ENCODE assay signal across 25 mouse cellular contexts in the genomic region with DNA sequence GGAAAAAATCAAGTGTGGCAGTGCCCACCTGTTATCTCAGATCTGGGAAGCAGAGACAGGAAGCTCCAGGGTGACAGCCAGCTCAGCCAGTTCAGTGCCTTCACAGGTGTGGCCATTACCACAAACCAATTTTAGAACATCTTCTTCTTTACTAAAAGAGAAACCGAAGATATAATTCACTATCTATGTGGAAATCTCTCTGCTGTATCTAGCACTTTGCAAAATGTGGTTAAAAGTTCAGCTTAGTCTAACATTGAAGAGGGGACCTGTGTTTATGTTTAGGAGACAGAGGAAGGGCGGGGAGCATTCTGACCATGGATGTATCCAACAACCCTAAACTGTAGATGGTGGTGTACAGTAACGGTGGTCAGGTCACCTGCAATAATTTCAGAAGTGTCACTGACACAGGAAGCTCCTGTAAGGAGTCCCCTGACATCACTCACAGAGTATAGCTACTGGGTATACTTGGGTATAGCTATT. TPM values are rescaled to one million over a fixed set of nuclear protein-coding genes. Genes with fewer than 3 reads are reported as not detected.
DNase-seq lines count a peak whose midpoint lies in the region; ATAC-seq lines count a peak whose summit lies in the region.
"Had no signal": no experiment of that assay in that cellular context is flagged by ENCODE, and none has a peak within 500 bp of the region (broad histone marks: within the 10 kb centered on the region; RNA-seq: fewer than 3 reads in every experiment).

No protein-coding gene starts in this region.

- no peak overlapping the region for H3K9ac ChIP-seq in midbrain, embryonic 11.5 days (ENCODE audit: low read length)
- H3K9ac ChIP-seq in midbrain, embryonic 15.5 days: no peak overlapping the region
- H3K9ac ChIP-seq: forebrain, postnatal 0 days; hindbrain, embryonic 12.5 days had no signal

- no peak for ATAC-seq in midbrain, embryonic 11.5 days (ENCODE audit: low FRiP score)
- no peak for ATAC-seq in midbrain, embryonic 15.5 days (replicated peaks)
- ATAC-seq in inflammation-experienced regulatory T-cells, adult 6 months: peak; percentile 87
- ATAC-seq: forebrain, postnatal 0 days; intestine, postnatal 0 days; lung, postnatal 0 days; midbrain, embryonic 16.5 days; Patski had no signal

- no peaks in the 10 kb centered on the region for H3K27me3 ChIP-seq in midbrain, embryonic 11.5 days (ENCODE audit: control insufficient read depth, insufficient read depth, low read length)
- H3K27me3 ChIP-seq in midbrain, embryonic 15.5 days (replicated peaks): no peaks in the 10 kb centered on the region
- no peaks in the 10 kb centered on the region for H3K27me3 ChIP-seq in splenic B cell, adult 2 months (ENCODE audit: control insufficient read depth, insufficient read depth, low read length, poor library complexity, severe bottlenecking)
- no peaks in the 10 kb centered on the region for H3K27me3 ChIP-seq in limb, embryonic 10.5 days (ENCODE audit: low read depth, poor library complexity, severe bottlenecking)
- H3K27me3 ChIP-seq: hindbrain, embryonic 12.5 days had no signal

- DNase-seq in midbrain, embryonic 11.5 days (ENCODE audit: low spot score, missing footprints): peak; percentile 53
- DNase-seq in CD4-positive, CD25-positive, alpha-beta regulatory T cell, adult 2 months (ENCODE audit: low read depth, low spot score): peak; percentile 69
- DNase-seq in splenic B cell, adult 2 months (ENCODE audit: low read depth, low spot score): peak; percentile 38
- no peak for DNase-seq in cerebellum, adult 11 months
- no peak for DNase-seq in cerebellum, postnatal 36 days
- no peak for DNase-seq in limb, embryonic 10.5 days (ENCODE audit: low spot score)
- DNase-seq: adrenal gland, postnatal 14 days; cerebellum, postnatal 14 days; embryo, embryonic 11 days; forebrain, postnatal 0 days; heart, postnatal 10 days; kidney, postnatal 14 days; liver had no signal

- H3K36me3 ChIP-seq in midbrain, embryonic 11.5 days (ENCODE audit: control insufficient read depth, insufficient read depth, low read length): no peaks in the 10 kb centered on the region
- H3K36me3 ChIP-seq in midbrain, embryonic 15.5 days (replicated peaks): no peaks in the 10 kb centered on the region
- H3K36me3 ChIP-seq in splenic B cell, adult 2 months (ENCODE audit: control insufficient read depth, insufficient read depth, low read length, poor library complexity, severe bottlenecking): no peaks in the 10 kb centered on the region
- H3K36me3 ChIP-seq in limb, embryonic 10.5 days: no peaks in the 10 kb centered on the region
- H3K36me3 ChIP-seq: hindbrain, embryonic 12.5 days had no signal

- no peak overlapping the region for H3K27ac ChIP-seq in midbrain, embryonic 11.5 days (ENCODE audit: low read depth, low read length)
- no peak overlapping the region for H3K27ac ChIP-seq in midbrain, embryonic 15.5 days
- no peak overlapping the region for H3K27ac ChIP-seq in limb, embryonic 10.5 days
- H3K27ac ChIP-seq: hindbrain, embryonic 12.5 days had no signal

- no peaks in the 10 kb centered on the region for H3K9me3 ChIP-seq in midbrain, embryonic 11.5 days (ENCODE audit: control insufficient read depth, low read length)
- no peaks in the 10 kb centered on the region for H3K9me3 ChIP-seq in midbrain, embryonic 15.5 days
- H3K9me3 ChIP-seq in limb, embryonic 10.5 days (replicated peaks): no peaks in the 10 kb centered on the region
- H3K9me3 ChIP-seq: hindbrain, embryonic 12.5 days had no signal

- 89% methylated on average over 3 of the region's 3 CpGs for WGBS in midbrain, embryonic 11.5 days
- 95% methylated on average over 3 of the region's 3 CpGs for WGBS in midbrain, embryonic 15.5 days
- 92% methylated on average over 3 of the region's 3 CpGs for WGBS in limb, embryonic 10.5 days

- H3K4me2 ChIP-seq in midbrain, embryonic 11.5 days: no peak overlapping the region
- H3K4me2 ChIP-seq in midbrain, embryonic 15.5 days: no peak overlapping the region
- H3K4me2 ChIP-seq: heart, embryonic 11.5 days; hindbrain, embryonic 12.5 days had no signal

- H3K4me3 ChIP-seq in midbrain, embryonic 11.5 days (ENCODE audit: low read depth, low read length): no peak overlapping the region
- H3K4me3 ChIP-seq in midbrain, embryonic 15.5 days: no peak overlapping the region
- no peak overlapping the region for H3K4me3 ChIP-seq in limb, embryonic 10.5 days
- H3K4me3 ChIP-seq: hindbrain, embryonic 12.5 days had no signal

- no peaks in the 10 kb centered on the region for H3K4me1 ChIP-seq in midbrain, embryonic 11.5 days (ENCODE audit: control insufficient read depth, insufficient read depth, low read length)
- H3K4me1 ChIP-seq in midbrain, embryonic 15.5 days: no peaks in the 10 kb centered on the region
- H3K4me1 ChIP-seq in limb, embryonic 10.5 days: no peaks in the 10 kb centered on the region
- H3K4me1 ChIP-seq: hindbrain, embryonic 12.5 days had no signal

RNA-seq across cellular contexts. Expression of a gene that starts 26.3 kb away (rescaled TPM):
- polyA plus RNA-seq in midbrain, embryonic 11.5 days (2014; fragmentation: Nextera tagmentation; extraction: Ambion mirVana): not detected in 2 replicates
- not detected in 2 replicates for polyA plus RNA-seq in midbrain, embryonic 15.5 days (2015; fragmentation: Nextera tagmentation; extraction: Ambion mirVana)
- 100 to 1,000 TPM; 353 to 863 (median 573) TPM for polyA plus RNA-seq in inflammation-experienced regulatory T-cells, adult 6 months (2017; shearing (Covaris generic))
- not detected in 2 replicates for polyA plus RNA-seq in limb, embryonic 10.5 days (2016; fragmentation: Nextera tagmentation; extraction: Ambion mirVana)
- polyA plus RNA-seq: brain, embryonic 14.5 days; embryonic facial prominence, embryonic 14.5 days; heart, embryonic 11.5 days; hindbrain, embryonic 12.5 days; intestine, postnatal 0 days; liver, embryonic 16.5 days; lung, postnatal 0 days; midbrain, embryonic 16.5 days; neural tube, embryonic 11.5 days; Patski had no signal

Comparison
In these comparisons a context has a peak if more than half of its experiments do, and no peak if none do; other contexts are left out.
1. DNase-seq: peak in midbrain, embryonic 11.5 days (single experiment), CD4-positive, CD25-positive, alpha-beta regulatory T cell, adult 2 months (single experiment) and splenic B cell, adult 2 months (single experiment); none in cerebellum, adult 11 months (single experiment), cerebellum, postnatal 36 days (0 of 2) and limb, embryonic 10.5 days (single experiment).
2. RNA of a gene that starts 26.3 kb away (polyA plus RNA-seq): 353 to 863 TPM in inflammation-experienced regulatory T-cells, adult 6 months; not detected in midbrain, embryonic 15.5 days, not detected in midbrain, embryonic 11.5 days and not detected in limb, embryonic 10.5 days; every median in the first group is over 100 times any median in the second.